Mouse (Mus musculus) forebrain, embryonic 14.5 days (tissue): ENCODE data around the gene Lingo2. TPM values are rescaled to one million over a fixed set of nuclear protein-coding genes. Genes with fewer than 3 reads are reported as not detected.
A peak's percentile ranks its signal among the peaks of the same experiment; 100 is the strongest.
"Not testable (repeated sequence)": the region's sequence is repeated elsewhere in the genome, so short reads cannot be mapped to it uniquely, and the experiment has no call there.

Source experiments
- ATAC-seq: fragments of 200-750 bp; cut with Nextera tagmentation; 2 replicates; pipeline ENCODE4 v1.8.0; 2017; ENCODE audit warnings: mild to moderate bottlenecking, moderate library complexity
- DNase-seq: peaks from one replicate; pipeline ENCODE4 v3.0.0-alpha.2; 2015; ENCODE audit warnings: low spot score
- H3K27ac ChIP-seq: fragments of 300-500 bp; sonication (generic); 2 replicates; pipeline ENCODE4 v1.5.1; 2014; ENCODE audit warnings: low read depth, mild to moderate bottlenecking, control low read depth, low read length, moderate library complexity
- H3K27me3 ChIP-seq: fragments of 300-500 bp; sonication (generic); replicated peaks from 2 replicates; pipeline ENCODE4 v1.6.1; 2014; ENCODE audit warnings: low read length, control low read depth, mixed read lengths; ENCODE audit not compliant: control insufficient read depth, insufficient read depth
- H3K36me3 ChIP-seq: fragments of 300-500 bp; sonication (generic); 2 replicates; pipeline ENCODE4 v1.6.1; 2014; ENCODE audit warnings: low read length, control low read depth; ENCODE audit not compliant: control insufficient read depth, insufficient read depth
- H3K4me1 ChIP-seq: fragments of 300-500 bp; sonication (generic); 2 replicates; pipeline ENCODE4 v1.6.1; 2014; ENCODE audit warnings: antibody characterized with exemption, low read length, control low read depth; ENCODE audit not compliant: control insufficient read depth, insufficient read depth
- H3K4me2 ChIP-seq: fragments of 300-500 bp; sonication (generic); 2 replicates; pipeline ENCODE4 v1.6.1; 2014; ENCODE audit warnings: mild to moderate bottlenecking, control low read depth, low read length
- H3K4me3 ChIP-seq: fragments of 300-500 bp; sonication (generic); 2 replicates; pipeline ENCODE4 v1.5.1; 2014; ENCODE audit warnings: low read depth, low read length, control low read depth
- H3K9ac ChIP-seq: fragments of 300-500 bp; sonication (generic); 2 replicates; pipeline ENCODE4 v1.6.1; 2014; ENCODE audit warnings: mild to moderate bottlenecking, low read length, control low read depth, moderate library complexity
- H3K9me3 ChIP-seq: fragments of 300-500 bp; sonication (generic); replicated peaks from 2 replicates; pipeline ENCODE4 v1.6.1; 2016; ENCODE audit warnings: low read length, control low read depth, mixed read lengths; ENCODE audit not compliant: control insufficient read depth
- WGBS: fragments of 180-500 bp; shearing (Covaris S2); extraction: QIAGEN DNeasy Blood & Tissue Kit; methylation state at CpG from one replicate; pipeline ENCODE4 v1.1.7; 2014; 5-methylcytosine and 5-hydroxymethylcytosine counted together
- microRNA counts: library from miRNA; unstranded; fragments of <30 nt; microRNA quantifications from one replicate; lab custom pipeline; 2016
- microRNA-seq: library from miRNA; unstranded; fragments of <30 nt; microRNA quantifications from one replicate; pipeline ENCODE4, GENCODE M21; 2016
- polyA plus RNA-seq: library from polyadenylated mRNA; unstranded; fragments of >200 nt; fragmentation: Nextera tagmentation; extraction: Ambion mirVana; gene quantifications from 2 replicates; pipeline ENCODE4 v1.2.1, GENCODE M21; 2014

Lingo2 gene
- polyA plus RNA-seq, 1 experiment from 2014 or later: 17.8 TPM

- 31% methylated on average over 1 of the region's 1 CpGs for WGBS
- no peak for ATAC-seq
Measured at GRCm38 (mm10) chr4:35702661-35703060, 1248.9 kb downstream of the Lingo2 start.

GRCm38 (mm10) chr4:35695137-35695522 is 1256.4 kb downstream of the Lingo2 start:
- H3K4me1 ChIP-seq: no peaks in the 10 kb centered on the region; the same call in 1 of the 2 replicates
- H3K4me3 ChIP-seq: no peak overlapping the region
- no peaks in the 10 kb centered on the region for H3K36me3 ChIP-seq
- no peaks in the 10 kb centered on the region for H3K9me3 ChIP-seq
- peak; percentile 49 for DNase-seq
- no peaks in the 10 kb centered on the region for H3K27me3 ChIP-seq
- ATAC-seq: peak; percentile 63; the same call in 1 of the 2 replicates
- no peak overlapping the region for H3K4me2 ChIP-seq
- 42% methylated on average over 2 of the region's 2 CpGs for WGBS
- H3K27ac ChIP-seq: no peak overlapping the region
- H3K9ac ChIP-seq: no peak overlapping the region

More at GRCm38 (mm10) chr4:35702661-35703060, 1248.9 kb downstream of the Lingo2 start:
- Histone ChIP-seq H3K27me3 (no peaks in the 10 kb centered on the region), H3K36me3 (no peaks in the 10 kb centered on the region), H3K4me3 (no peak overlapping the region), H3K9me3 (no peaks in the 10 kb centered on the region), H3K4me2 (no peak overlapping the region), H3K27ac (no peak overlapping the region), H3K4me1 (no peaks in the 10 kb centered on the region), H3K9ac (no peak overlapping the region)
- peak; percentile 13 for DNase-seq

DNA sequence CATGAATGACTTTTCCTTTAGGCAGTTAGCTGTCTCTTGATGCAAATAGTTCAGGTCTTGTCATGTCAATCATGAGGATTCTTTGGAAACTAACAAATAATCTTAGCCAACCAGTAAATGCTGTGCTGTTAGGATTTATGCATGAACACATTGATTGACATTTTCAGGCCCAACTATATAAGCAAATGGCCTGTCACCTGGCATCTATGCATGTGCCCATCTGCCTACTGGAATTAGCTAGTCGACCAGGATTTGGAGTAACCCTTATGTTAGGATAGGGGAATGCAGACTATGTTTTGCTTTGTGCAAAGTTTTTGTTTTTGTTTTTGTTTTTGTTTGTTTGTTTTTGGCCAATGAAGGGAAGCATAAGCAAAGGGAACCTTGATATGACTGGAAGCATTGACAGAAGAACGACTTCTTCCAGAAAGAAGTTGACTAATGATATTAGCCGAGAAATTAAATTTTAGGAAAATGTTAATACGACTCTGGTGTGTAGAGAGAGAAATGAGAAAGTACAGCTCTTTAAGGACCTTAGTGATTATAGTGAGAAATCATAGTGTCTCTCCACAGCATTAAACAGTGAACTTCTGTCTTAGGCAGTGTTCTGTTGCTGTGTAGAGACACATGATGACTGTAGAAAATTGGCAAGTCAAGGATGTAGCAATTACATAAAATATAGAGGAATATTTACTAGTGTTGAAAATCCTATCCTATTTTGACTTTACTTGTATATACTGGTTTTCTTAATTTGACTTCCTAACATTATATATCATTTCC is 1257.0 kb downstream of the Lingo2 start:
- whole genome bisulfite sequencing: 88% methylated on average over 4 of the region's 4 CpGs
- Histone ChIP-seq H3K9ac (no peak overlapping the region), H3K27ac (no peak overlapping the region), H3K4me1 (no peaks in the 10 kb centered on the region; the same call in 1 of the 2 replicates), H3K9me3 (no peaks in the 10 kb centered on the region), H3K4me2 (no peak overlapping the region), H3K27me3 (no peaks in the 10 kb centered on the region), H3K4me3 (no peak overlapping the region), H3K36me3 (no peaks in the 10 kb centered on the region)
- DNase-seq (peak; percentile 35), ATAC-seq (peak; percentile 63; the same call in 1 of the 2 replicates)

DNA sequence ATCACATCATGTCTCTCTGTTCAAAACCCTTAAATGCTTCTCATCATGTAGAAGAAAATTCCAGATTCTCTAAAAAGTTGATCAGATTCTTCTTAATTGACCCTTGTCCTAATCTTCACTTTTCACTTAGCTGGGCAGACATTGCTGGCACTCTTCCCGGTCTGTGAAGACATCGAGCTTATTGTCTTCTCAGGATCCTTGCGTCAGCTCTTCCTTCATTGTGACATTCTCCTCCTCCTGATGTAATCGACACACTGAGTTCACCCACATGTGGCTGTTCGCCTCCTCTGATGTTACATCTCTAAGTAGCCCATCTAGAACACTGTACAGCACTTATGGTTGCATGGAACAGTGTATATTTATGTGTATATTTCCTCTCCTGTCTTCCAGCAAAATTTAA is 1261.0 kb downstream of the Lingo2 start:
- ATAC-seq (no peak), DNase-seq (no peak)
- H3K27ac ChIP-seq: no peak overlapping the region
- WGBS: 57% methylated on average over 5 of the region's 5 CpGs
- H3K27me3 ChIP-seq: no peaks in the 10 kb centered on the region
- no peaks in the 10 kb centered on the region for H3K36me3 ChIP-seq
- H3K9ac ChIP-seq: no peak overlapping the region
- no peak overlapping the region for H3K4me2 ChIP-seq
- H3K4me1 ChIP-seq: no peaks in the 10 kb centered on the region; the same call in 1 of the 2 replicates
- H3K4me3 ChIP-seq: no peak overlapping the region
- H3K9me3 ChIP-seq: no peaks in the 10 kb centered on the region

GRCm38 (mm10) chr4:35688498-35689240 is 1262.9 kb downstream of the Lingo2 start:
- H3K27me3 ChIP-seq, H3K4me3 ChIP-seq, H3K9me3 ChIP-seq, H3K4me1 ChIP-seq, H3K9ac ChIP-seq, H3K4me2 ChIP-seq, H3K27ac ChIP-seq, H3K36me3 ChIP-seq: not testable (repeated sequence)
- WGBS: 37% methylated on average over 5 of the region's 5 CpGs
- DNase-seq (peak; percentile 59), ATAC-seq (peak; percentile 94)

MicroRNAs within 50 kb of the gene (microRNA counts, 519-probe panel; counts per million panel counts)
- not detected for microRNA mmu-miR-873 (lab: Ali Mortazavi, UCI)
- microRNA mmu-miR-876-3p (lab: Ali Mortazavi, UCI): not detected
- not detected for microRNA mmu-miR-876-5p (lab: Ali Mortazavi, UCI)

Small RNA genes within 50 kb of the gene (microRNA-seq; reads per million reads assigned to microRNA genes)
- not detected for gene Mir873a
- gene Mir873b: not detected
- gene Mir876: not detected
